Mouse (Mus musculus): ENCODE results near the gene Cacna1c. TPM values are rescaled to one million over a fixed set of nuclear protein-coding genes. Genes with fewer than 3 reads are reported as not detected.

Cacna1c gene
- total and polyA plus RNA-seq, 2 experiments from 2014 or later: 4.2 to 43.3 TPM

GRCm38 (mm10) chr6:118923926-118924325, 272.3 kb downstream of the Cacna1c start:
- ATAC-seq (no peak), DNase-seq (no peak)
- Histone ChIP-seq H3K36me3 (ENCODE audit: insufficient read depth) (no peaks in the 10 kb centered on the region), H3K9ac (no peak overlapping the region), H3K9me3 (ENCODE audit: low read length) (no peaks in the 10 kb centered on the region), H3K4me2 (ENCODE audit: low read depth) (no peak overlapping the region), H3K4me3 (ENCODE audit: low read depth, low read length) (no peak overlapping the region), H3K27me3 (ENCODE audit: insufficient read depth, low read length) (no peaks in the 10 kb centered on the region), H3K4me1 (ENCODE audit: insufficient read depth) (no peaks in the 10 kb centered on the region), H3K27ac (ENCODE audit: low read depth, low read length) (no peak overlapping the region)
- TF ChIP-seq CTCF (IDR thresholded peaks at IDR 0.05; ENCODE audit: low read depth): no peak
- WGBS: 57% methylated on average over 2 of the region's 2 CpGs

GRCm38 (mm10) chr6:118923212-118923577, 273.0 kb downstream of the Cacna1c start:
- Histone ChIP-seq H3K27me3 (ENCODE audit: insufficient read depth, low read length) (no peaks in the 10 kb centered on the region), H3K36me3 (ENCODE audit: insufficient read depth) (no peaks in the 10 kb centered on the region), H3K4me2 (ENCODE audit: low read depth) (no peak overlapping the region), H3K4me1 (ENCODE audit: insufficient read depth) (no peaks in the 10 kb centered on the region), H3K4me3 (ENCODE audit: low read depth, low read length) (no peak overlapping the region), H3K9ac (no peak overlapping the region), H3K27ac (ENCODE audit: low read depth, low read length) (no peak overlapping the region), H3K9me3 (ENCODE audit: low read length) (no peaks in the 10 kb centered on the region)
- no peak for TF ChIP-seq CTCF (IDR thresholded peaks at IDR 0.05; ENCODE audit: low read depth)
- DNase-seq: no peak
- 87% methylated on average over 5 of the region's 5 CpGs for WGBS
- peak; percentile 29; the same call in 1 of the 2 replicates for ATAC-seq

GRCm38 (mm10) chr6:118922328-118923211, 273.6 kb downstream of the Cacna1c start:
- TF ChIP-seq CTCF (IDR thresholded peaks at IDR 0.05; ENCODE audit: low read depth): peak; percentile 94
- Histone ChIP-seq H3K27ac (ENCODE audit: low read depth, low read length) (no peak overlapping the region), H3K9ac (no peak overlapping the region), H3K4me1 (ENCODE audit: insufficient read depth) (no peaks in the 10 kb centered on the region), H3K9me3 (ENCODE audit: low read length) (no peaks in the 10 kb centered on the region), H3K4me3 (ENCODE audit: low read depth, low read length) (no peak overlapping the region), H3K27me3 (ENCODE audit: insufficient read depth, low read length) (no peaks in the 10 kb centered on the region), H3K36me3 (ENCODE audit: insufficient read depth) (no peaks in the 10 kb centered on the region), H3K4me2 (ENCODE audit: low read depth) (no peak overlapping the region)
- ATAC-seq: peak; percentile 60
- WGBS: 30% methylated on average over 13 of the region's 13 CpGs
- DNase-seq: peak; percentile 83

GRCm38 (mm10) chr6:118908176-118908575, 288.0 kb downstream of the Cacna1c start:
- no peaks in the 10 kb centered on the region for H3K27me3 ChIP-seq (ENCODE audit: insufficient read depth, low read length)
- H3K36me3 ChIP-seq (ENCODE audit: insufficient read depth): no peaks in the 10 kb centered on the region
- no peak for ATAC-seq

GRCm38 (mm10) chr6:118907704-118908103, 288.5 kb downstream of the Cacna1c start:
- no peak overlapping the region for H3K9ac ChIP-seq
- ATAC-seq (no peak), DNase-seq (no peak)
- no peak overlapping the region for H3K27ac ChIP-seq (ENCODE audit: low read depth, low read length)
- no peak for TF ChIP-seq CTCF (IDR thresholded peaks at IDR 0.05; ENCODE audit: low read depth)
- H3K9me3 ChIP-seq (ENCODE audit: low read length): no peaks in the 10 kb centered on the region
- H3K27me3 ChIP-seq (ENCODE audit: insufficient read depth, low read length): no peaks in the 10 kb centered on the region
- H3K36me3 ChIP-seq (ENCODE audit: insufficient read depth): no peaks in the 10 kb centered on the region
- no peak overlapping the region for H3K4me3 ChIP-seq (ENCODE audit: low read depth, low read length)
- no peak overlapping the region for H3K4me2 ChIP-seq (ENCODE audit: low read depth)
- no peaks in the 10 kb centered on the region for H3K4me1 ChIP-seq (ENCODE audit: insufficient read depth)
- 68% methylated on average over 1 of the region's 1 CpGs for WGBS

More at GRCm38 (mm10) chr6:118908176-118908575, 288.0 kb downstream of the Cacna1c start:
- H3K4me1 ChIP-seq (ENCODE audit: insufficient read depth): no peaks in the 10 kb centered on the region
- H3K9me3 ChIP-seq (ENCODE audit: low read length): no peaks in the 10 kb centered on the region
- no peak for TF ChIP-seq CTCF (IDR thresholded peaks at IDR 0.05; ENCODE audit: low read depth)
- WGBS: 85% methylated on average over 4 of the region's 4 CpGs
- DNase-seq: no peak
- H3K27ac ChIP-seq (ENCODE audit: low read depth, low read length): no peak overlapping the region
- H3K4me3 ChIP-seq (ENCODE audit: low read depth, low read length): no peak overlapping the region
- no peak overlapping the region for H3K4me2 ChIP-seq (ENCODE audit: low read depth)
- H3K9ac ChIP-seq: no peak overlapping the region

- no peaks in the 10 kb centered on the region for H3K36me3 ChIP-seq (ENCODE audit: insufficient read depth)
- no peak for ATAC-seq
- 89% methylated on average over 5 of the region's 5 CpGs for WGBS
These were observed 289.3 kb downstream of the Cacna1c start for GRCm38 (mm10) chr6:118906878-118907277.

GRCm38 (mm10) chr6:118899688-118900087, 296.5 kb downstream of the Cacna1c start:
- Histone ChIP-seq H3K4me2 (ENCODE audit: low read depth) (no peak overlapping the region), H3K9me3 (ENCODE audit: low read length) (no peaks in the 10 kb centered on the region), H3K4me3 (ENCODE audit: low read depth, low read length) (no peak overlapping the region), H3K36me3 (ENCODE audit: insufficient read depth) (no peaks in the 10 kb centered on the region), H3K27me3 (ENCODE audit: insufficient read depth, low read length) (no peaks in the 10 kb centered on the region), H3K4me1 (ENCODE audit: insufficient read depth) (no peaks in the 10 kb centered on the region), H3K9ac (no peak overlapping the region), H3K27ac (ENCODE audit: low read depth, low read length) (no peak overlapping the region)
- WGBS: 79% methylated on average over 8 of the region's 8 CpGs
- ATAC-seq (no peak), DNase-seq (no peak)
- TF ChIP-seq CTCF (IDR thresholded peaks at IDR 0.05; ENCODE audit: low read depth): no peak

More at GRCm38 (mm10) chr6:118906878-118907277, 289.3 kb downstream of the Cacna1c start:
- no peak for DNase-seq
- Histone ChIP-seq H3K27me3 (ENCODE audit: insufficient read depth, low read length) (no peaks in the 10 kb centered on the region), H3K9ac (no peak overlapping the region), H3K27ac (ENCODE audit: low read depth, low read length) (no peak overlapping the region), H3K9me3 (ENCODE audit: low read length) (no peaks in the 10 kb centered on the region), H3K4me2 (ENCODE audit: low read depth) (no peak overlapping the region), H3K4me1 (ENCODE audit: insufficient read depth) (no peaks in the 10 kb centered on the region), H3K4me3 (ENCODE audit: low read depth, low read length) (no peak overlapping the region)
- no peak for TF ChIP-seq CTCF (IDR thresholded peaks at IDR 0.05; ENCODE audit: low read depth)

Data from forebrain, postnatal 0 days (tissue).